Mouse (Mus musculus): ENCODE measurements around the gene Gm20388.
A peak's percentile ranks its signal among the peaks of the same experiment; 100 is the strongest.

Gene Gm20388

DNA sequence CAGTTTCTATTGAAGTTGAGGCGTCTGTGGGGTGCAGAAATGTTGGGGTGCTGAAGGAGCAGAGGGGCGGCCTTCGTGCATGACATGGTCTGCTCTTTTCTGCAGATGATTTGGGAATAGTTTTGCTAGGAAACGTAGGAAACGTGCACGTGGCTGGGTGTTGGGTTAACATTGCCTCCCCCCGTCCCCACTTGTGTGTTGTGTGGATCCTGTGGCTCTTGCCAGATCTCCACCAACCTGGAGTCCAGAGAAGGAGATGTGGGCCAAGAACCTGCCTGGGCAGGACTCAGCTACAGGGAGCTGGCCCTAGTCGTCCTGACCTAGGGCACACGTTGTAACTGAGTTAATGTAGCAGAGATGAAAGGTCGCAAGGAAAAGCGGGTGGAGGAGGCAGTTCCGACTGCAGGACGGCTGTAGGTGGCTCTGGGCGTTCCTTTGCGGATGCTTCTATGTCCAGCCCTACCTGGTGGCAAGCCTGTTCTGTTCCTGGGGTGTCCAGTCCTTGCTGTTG is 579.2 kb downstream of the Gm20388 start:
- DNase-seq (ENCODE audit: low read depth, low spot score) = no peak

DNA sequence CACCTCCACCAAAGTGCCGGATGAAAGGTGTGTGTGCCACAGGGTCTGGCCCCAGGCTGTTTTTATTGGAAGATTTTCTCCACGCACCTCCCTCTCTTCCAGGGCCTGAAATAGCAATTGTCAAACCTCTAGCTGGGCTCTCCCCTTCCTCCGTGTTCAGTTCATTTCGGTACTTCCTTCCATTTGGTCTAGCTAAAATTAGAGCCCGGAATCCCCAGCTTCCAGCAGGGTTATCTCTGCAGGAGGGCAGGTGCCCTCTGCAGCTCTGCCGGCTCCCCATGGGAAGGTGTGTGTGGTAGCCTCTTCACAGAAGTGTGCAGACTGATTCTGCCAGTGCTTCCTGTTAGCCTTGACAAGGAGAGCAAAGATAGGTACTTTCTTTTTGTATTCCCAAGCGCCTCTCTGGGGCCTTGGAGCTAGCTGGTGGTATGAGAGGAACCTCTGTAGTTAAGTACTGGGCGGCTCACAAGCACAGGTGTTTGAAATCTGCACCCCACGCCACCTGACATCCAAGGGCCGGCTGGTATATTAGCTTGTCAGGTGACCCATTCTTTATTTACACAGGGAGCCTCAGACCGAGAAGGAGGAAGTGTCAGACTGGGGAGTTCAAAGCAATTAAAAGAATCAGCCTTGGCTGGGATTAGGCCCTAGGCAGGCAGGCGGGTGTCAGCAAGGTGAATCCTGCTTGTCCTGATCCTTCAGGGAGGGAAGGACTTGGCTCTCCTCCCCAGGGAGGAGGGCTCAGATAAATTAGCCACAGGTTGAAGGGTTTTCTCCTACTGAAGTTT is 579.9 kb downstream of the Gm20388 start:
- peak; percentile 75 for DNase-seq (ENCODE audit: low read depth, low spot score)

DNA sequence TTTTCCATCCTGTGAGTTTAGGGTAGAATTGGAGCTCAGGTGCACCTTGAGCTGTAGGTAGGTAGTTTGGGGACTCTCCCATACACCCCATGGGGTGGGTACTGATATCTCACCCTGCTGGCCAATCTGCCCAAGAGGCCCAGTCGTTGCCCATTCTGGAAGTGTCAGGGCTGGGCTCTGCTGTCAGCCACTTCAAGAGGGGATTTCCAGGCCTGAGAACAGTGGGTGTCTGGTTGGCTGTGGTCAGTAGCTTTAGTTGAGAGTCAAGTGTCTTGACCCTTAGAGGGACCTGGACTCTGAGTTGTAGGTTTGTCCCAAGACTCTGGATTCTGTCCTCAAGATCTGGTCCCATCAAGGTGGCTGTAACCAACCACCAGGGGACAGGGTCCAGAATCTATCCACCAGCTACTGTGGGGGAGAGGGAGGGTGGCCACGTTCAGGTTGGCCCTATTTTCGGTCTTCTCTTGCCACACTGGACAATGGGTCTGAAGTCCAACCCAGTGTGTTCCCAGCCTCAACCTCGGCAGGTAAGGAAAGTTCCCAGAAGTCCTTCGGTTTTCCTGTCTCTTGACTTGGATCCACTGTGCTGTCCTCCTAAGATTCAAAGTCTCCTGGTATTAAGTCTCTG is 580.6 kb downstream of the Gm20388 start:
- no peak for DNase-seq (ENCODE audit: low read depth, low spot score)

DNA sequence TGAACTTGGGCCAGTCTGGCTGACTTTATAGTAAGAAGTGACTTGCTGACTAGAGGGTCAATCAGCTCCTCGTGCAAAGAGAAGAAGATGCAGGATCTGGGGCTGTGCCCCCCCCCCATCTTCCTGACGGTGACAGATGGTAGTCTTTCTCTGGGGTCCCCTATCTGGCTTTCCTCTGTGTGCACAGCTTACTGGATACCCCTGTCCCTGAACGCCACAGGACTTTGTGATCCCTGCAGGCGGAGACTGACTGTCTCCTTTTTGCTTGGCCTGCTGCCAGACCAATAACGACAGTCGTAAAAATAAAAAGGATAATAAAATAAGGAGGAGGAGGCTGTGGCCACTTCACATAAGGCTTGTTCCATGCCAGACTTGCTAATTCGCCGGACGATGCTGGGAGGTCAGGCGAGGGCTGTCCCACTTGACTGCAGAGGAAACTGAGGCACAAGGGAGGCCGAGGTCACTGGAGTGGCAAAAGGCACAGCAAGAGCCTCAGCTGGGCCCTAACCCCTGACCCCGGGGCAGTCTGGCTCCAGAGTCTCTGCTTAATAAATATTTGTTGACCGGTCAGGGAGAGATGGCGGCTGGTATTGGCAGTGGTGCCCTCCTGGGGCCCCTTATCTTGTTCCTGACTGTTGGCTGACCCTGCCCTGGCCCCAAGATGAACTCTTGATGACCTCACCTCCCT is 581.7 kb downstream of the Gm20388 start:
- DNase-seq (ENCODE audit: low read depth, low spot score) = no peak

DNA sequence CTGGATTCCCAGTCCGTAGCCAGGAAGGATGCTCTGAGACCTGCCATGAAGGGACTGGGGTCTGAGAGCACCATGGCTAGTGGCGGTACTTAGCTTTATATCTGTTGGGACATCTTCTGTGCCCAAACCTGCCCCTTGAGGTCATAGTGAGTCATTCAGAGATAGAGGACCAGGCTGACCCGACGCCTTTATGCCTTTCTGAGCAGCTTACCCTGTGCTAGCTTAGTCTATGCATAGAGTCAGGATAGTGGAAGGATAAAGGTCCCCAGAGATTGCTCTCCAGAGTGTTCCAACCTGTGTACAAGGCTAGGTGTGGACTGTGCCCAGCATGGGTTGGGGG is 582.2 kb downstream of the Gm20388 start:
- DNase-seq (ENCODE audit: low read depth, low spot score) = no peak

DNA sequence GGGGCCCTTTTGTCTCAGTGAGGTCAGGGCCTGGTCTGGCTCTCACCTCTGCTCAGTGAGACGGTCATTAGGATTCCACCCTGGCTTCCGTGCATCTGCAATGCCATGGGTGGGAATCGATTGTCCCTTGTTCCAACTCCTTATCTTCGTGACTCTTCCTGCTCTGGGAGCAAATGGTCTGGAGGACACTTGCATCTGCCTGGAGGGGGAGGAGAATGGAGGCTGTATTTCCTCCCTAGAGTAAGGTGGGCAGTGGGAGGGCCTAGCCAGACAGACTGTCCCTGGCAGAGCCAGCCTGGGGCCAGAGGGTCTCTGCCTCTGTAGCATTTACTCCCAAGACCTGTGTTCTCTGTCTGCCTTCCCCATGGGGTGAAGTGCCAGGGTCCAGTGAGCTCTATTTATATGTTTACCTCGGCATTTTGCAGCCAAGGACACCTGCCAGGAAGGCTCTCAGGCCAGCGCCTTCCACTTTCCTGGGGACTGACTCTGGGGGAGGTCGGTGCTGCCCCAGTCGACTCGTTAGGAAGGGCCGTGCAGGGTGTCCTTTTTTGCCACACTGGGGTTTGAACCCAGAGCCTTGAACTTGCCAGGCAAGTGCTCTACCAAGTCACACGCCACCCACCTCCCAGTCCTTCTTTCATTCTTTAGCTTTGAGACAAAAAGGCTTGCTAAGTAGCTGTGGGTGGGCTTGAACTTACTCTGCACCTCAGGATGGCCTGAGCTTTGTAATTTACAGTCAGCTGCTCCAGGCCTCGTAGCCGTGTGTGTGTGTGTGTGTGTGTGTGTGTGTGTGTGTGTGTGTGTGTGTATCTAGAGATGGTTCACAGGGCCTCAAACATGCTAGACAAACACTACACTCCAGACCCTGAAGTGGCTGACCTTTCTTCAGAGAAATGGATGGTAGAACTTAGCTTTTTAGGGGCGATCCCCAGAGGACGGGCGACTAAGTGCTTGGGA is 583.1 kb downstream of the Gm20388 start:
- DNase-seq (ENCODE audit: low read depth, low spot score) = no peak

DNA sequence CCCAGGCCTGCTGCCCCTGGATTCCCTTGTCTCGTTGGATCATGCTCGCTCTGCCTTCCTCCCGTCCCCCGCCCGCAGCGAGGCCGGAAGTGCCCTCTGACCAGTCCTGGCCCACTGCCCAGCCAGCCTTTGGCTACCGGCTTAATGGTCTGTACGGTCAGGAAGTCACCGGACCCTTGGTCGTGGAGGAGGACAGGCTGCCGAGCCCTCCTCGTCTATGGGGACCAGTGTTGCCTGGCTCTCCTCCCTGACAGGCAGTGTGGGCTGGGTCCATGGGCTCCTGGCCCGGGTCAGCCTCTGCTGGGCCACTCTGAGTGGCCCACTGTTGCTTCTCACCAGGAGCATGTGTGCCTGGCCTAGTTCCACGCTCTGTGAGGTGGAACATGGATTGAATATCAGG is 584.3 kb downstream of the Gm20388 start:
- no peak for DNase-seq (ENCODE audit: low read depth, low spot score)

DNA sequence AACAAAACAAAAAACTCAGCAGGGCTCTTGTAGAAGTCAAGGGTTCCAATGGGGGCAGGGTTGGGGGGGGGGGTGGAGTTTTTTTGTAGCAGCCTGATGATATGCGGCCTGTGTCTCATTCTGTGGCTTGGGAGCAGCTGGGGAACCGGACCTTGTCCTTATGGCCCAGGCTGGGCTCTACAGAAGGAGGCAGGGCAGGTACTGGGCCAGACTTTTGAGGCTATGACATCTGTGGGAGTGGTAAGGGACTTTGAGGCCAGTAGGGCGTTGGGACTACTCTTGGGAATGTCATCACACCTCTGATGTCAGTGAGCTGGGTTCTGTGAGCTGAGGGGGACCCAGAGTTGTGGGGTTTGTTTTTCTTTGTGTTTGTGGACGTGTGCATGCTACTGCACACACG is 584.8 kb downstream of the Gm20388 start:
- DNase-seq (ENCODE audit: low read depth, low spot score) = no peak

DNA sequence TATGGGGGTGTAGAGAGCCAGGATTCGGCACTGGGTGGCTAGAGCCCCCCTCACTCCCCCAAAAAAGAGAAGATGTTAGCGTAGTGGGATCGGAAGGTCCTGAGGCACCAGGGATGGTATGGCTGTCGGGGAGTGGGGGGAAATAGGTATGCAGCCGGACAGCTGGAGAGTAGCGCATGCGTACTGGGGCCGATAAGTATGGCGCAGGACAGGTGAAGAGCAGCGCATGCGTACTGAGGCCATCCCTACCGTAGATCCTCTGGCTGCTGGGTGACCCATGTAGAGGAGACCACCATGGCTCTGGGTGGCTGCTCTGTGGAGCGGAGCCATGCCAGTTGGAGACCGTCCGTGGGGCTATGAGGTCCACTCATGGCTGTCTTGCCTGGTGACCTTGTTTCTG is 585.8 kb downstream of the Gm20388 start:
- DNase-seq (ENCODE audit: low read depth, low spot score) = no peak

DNA sequence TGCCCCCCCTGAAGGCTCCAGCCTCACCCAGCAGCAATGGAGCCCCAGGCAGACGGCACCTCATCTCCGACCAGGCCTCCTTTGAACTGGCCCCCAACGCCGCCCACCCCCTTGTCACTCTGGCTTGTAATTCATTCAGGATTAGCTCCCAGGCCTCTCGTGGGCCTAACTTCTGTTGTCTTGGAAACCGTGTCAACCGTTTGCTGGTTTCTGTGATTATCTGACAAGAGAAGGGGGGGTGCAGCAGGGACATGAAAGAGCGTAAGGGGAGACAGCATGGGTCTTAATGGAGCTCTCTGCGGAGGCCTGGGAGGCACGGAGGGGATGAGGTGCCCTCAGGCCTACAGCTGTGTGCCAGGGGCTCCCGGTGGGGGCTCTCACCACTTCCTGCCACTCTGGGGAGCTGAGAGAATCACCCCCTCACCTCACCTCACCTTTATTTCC is 586.9 kb downstream of the Gm20388 start:
- no peak for DNase-seq (ENCODE audit: low read depth, low spot score)

DNA sequence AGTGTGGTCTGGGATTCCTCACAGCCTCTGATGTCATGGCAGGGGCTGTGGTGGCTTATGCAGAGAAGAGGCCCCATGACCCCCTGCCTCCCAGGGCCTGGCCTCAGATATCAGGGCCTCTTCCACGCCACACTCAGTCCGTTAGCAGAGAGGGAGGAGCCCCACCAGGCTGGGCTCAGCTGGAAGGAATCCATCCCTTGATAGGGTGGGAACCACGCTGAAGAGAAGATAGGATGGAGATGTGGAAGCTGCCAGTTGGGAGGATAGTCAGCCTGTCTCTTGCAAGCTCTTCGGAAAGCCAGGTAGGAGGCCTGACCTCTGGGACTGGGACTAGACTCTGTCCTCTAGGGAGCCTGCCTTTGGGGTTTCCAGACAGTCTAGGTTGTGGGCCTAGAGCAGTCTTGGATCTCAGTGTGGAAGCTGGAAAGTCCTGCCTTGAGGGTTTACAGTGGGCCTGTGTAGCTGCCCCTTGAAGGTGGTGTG is 587.7 kb downstream of the Gm20388 start:
- no peak for DNase-seq (ENCODE audit: low read depth, low spot score)

DNA sequence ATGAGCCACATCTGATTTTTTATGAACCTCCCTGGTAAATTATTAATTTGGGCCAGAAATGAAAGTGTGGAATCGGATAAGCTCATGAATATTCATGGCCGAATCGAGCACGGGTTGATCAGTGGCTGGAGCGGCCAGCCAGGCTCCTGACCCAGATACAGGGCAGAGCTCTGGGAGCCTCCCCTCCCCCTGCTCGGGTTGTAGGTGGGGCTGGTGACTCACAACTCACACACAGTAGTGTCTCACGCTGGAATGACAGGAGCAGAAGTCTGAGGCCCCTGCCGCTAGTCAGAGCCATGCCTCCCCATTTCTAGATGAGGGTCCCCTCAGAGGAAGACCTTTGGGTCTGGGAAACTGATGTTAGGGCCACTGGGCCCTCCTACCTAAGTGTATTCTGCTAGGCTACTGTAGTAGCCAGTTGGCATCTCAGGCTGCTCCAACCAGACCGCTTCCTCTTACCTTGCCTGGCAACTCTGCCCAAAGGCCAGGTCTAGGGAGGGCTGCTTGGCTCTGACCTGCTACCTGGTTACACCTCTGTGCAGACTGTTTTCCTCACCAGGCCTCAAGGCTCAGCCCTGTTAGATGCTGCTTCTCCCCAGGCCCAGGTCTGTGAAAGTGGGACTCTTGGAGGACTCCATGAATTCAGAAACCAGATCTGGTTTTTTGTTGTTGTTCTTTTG is 588.4 kb downstream of the Gm20388 start:
- peak; percentile 69 for DNase-seq (ENCODE audit: low read depth, low spot score)

DNA sequence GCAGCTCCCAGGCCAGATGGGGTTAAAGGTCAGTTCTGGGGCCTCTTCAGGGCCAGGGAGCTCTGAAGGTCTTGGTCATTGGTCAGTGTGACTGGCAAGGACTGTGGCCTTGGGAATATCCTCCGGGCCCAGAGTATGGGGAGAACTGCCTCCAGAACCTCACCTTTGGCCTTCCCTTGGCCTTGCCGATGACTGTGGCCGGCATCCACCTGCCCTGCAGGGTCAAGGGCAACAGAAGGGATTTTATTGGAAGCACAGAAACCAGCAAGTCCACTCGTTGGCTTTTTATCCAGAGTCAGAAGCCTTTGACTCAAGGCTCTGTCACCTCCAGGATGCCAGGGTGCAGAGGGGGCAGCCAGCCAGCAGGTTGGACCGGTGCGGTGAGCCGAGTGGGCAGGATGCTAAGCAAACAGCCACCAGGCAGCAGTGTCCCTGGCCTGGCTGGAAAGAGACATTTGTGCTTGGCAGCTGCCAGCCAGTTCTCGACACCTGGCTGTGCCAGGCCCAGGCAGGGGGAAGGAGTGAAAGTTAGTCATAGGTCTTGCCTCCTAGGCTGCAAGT is 590.1 kb downstream of the Gm20388 start:
- no peak for DNase-seq (ENCODE audit: low read depth, low spot score)

DNA sequence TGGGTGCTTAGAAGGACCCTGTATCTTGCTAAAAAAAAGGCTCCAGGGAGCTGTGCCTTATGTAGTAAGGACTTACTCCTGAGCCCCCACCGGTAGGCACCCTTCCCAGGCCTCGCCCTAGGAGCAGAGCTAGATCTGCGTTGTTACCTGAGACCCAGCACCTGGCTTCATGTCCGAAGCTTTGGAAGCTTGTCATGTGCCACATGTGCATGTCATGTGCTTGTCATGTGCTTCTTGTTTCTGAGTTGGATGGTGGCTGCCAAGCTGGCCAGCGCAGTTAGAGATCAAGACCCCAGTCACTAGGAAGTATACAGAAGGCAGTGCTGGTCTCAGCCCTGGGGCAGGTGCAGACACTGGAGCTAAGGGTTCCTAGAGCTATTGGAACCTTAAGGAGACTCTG is 590.8 kb downstream of the Gm20388 start:
- DNase-seq (ENCODE audit: low read depth, low spot score) = no peak

DNA sequence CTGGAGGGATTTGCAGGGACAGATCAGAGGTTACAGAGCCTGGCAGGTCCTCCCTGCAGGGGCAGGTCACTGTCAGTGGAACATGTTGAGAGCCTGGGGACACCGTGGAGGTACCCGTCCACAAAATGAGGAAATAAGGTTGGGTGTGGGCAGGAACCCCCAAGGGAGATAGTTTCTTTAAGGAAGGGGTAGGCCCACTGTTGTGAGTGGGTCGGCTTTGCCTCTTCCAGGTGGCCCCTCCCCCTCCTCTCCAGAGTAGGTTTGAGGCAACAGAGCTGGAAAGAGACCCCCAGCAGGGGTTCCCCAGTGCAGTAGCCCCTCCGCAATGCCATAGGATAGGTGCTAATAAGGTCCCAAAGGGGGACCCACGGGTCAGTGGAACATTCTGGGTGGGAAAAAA is 591.8 kb downstream of the Gm20388 start:
- no peak for DNase-seq (ENCODE audit: low read depth, low spot score)

DNA sequence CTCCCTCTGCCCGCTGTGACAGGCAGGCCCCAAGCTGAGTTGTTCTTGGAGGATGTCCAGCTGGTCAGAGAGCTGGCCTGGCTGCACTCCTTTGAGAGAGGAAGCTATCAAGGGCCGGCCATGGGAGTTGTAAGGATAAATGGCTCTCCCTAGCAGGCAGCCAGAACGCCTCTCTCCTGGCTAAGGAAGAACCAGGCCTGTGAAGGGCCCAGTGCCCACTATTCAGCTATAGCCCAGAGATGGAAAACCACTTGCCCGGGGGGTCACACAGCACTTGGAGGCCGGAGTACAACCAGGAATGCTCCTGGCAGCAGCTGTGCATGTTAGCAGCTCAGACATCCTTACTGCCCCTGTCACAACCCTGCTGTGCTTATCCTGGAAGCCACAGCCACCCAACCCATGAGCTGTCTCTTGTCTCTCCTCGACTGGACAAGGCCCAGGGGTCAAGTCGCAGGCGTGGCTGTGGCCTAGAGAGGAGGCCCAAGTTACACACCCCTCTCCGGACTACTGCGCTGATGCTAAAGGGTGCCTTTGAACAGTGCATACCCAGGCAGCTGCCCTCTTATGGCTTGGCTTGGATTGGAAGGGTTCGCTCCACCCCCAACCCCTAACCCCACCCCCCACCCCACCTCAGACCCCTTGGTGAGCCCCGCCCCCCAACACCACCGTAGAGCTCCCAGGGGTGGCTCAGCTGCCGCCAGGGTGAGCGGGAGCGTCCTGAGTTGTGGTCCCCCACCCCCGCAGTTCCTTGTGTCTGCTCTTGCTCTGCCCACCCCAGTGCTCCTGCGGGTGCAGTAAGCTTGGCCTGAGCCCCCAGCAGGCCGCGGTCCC is 593.8 kb downstream of the Gm20388 start:
- DNase-seq (ENCODE audit: low read depth, low spot score) = no peak

DNA sequence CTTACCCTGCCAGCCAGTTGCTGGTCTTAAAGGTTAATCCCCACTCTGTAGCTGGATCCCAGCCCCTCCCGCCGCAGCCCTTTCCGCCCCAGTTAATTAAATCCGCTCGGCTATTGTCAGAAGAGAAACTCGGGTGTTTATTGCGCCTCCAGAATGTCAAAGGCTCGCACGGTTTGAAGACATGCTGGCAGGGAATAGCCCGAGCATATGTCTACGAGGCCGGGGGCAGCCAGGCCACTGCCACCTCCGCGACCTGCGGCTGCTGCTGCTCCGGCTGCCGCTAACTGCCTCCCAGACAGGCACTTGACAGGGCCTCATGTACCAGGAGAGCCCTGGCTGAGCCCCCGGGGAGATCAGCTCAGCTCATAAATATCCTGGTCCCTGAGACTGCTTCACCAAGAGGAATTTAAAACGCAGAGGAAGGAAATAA is 594.5 kb downstream of the Gm20388 start:
- DNase-seq (ENCODE audit: low read depth, low spot score) = peak; percentile 78

DNA sequence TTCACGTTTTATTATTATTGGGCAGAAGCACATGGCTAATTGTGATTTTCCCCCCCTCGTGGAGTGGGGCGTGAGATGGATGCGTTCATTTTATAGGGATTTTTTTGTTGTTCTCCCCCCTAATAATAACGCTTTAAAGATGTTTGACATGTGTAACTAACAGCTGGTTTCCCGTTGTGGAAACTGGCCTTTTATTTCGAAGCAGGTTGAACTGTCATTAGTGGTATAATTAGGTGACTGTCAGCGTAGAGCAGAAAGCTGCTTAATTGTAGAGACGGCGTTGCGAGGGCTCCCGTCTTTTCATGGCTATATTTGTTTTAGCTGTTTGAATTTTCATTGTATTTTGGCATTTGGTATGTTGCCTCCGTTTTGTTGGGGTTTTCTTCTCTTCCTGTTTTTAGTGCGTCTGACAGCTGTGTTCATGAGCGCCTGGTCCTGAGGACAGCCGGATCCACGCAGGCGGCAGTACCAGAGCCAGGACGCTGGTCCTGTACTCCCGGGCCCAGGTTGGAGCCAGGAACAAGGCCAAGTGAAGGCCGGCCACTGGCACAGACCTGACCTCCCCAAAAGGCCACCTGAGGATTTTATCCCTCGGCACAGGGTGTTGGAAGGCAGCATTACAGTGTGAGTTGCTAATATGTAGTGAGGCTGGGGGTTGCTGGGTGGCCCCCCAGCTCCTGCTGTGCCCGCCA is 595.1 kb downstream of the Gm20388 start:
- DNase-seq (ENCODE audit: low read depth, low spot score) = no peak

DNA sequence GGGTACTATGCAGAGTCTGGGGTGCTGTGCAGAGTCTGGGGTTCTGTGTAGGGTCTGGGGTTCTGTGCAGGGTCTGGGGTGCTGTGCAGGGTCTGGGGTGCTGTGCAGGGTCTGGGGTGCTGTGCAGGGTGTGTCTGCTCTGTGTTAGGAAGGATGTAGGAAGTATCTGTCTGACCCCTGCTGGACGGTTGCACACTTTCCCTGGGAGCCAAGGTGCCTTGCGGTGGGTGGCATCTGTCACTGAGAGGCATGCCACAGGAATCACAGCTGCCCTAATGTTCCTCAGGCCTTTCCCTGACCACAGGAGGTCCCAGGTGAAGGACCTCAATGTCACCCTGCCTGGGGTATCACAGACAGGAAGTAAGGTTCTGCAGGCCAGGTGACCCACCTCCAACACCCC is 595.9 kb downstream of the Gm20388 start:
- no peak for DNase-seq (ENCODE audit: low read depth, low spot score)

Data from retina, adult 2 months (tissue).